Mouse (Mus musculus) erythroid progenitor cell, adult 5-6 weeks (primary cell): ENCODE data around the gene Tbc1d1. TPM values are rescaled to one million over a fixed set of nuclear protein-coding genes. Genes with fewer than 3 reads are reported as not detected.
A peak's percentile ranks its signal among the peaks of the same experiment; 100 is the strongest.

ENCODE experiments used
- ATAC-seq: replicated peaks from 2 replicates; pipeline ENCODE4 v1.8.0; 2016; ENCODE audit warnings: moderate number of reproducible peaks, mild to moderate bottlenecking, moderate TSS enrichment, inconsistent platforms; ENCODE audit not compliant: poor library complexity, low FRiP score, severe bottlenecking
- total RNA-seq, 2 experiments: library from RNA; stranded (forward) in 1 of 2; stranded (reverse) in 1 of 2; fragments of 150-400 nt in 1 of 2; fragments of 186-747, 209-891 nt in 1 of 2; gene quantifications; 2 replicates each; pipeline versions ENCODE4 v1.2.3 to v1.2.4; 2015 to 2017; ENCODE audit warnings: low replicate concordance in 2 of 2

Tbc1d1 gene
- total RNA-seq, 2 experiments from 2014 or later, result 5.7 to 15.1 TPM

- ATAC-seq, result no peak
Observed at GRCm38 (mm10) chr5:64266534-64266933, 110.4 kb downstream of the Tbc1d1 start.

- no peak for ATAC-seq
Observed at GRCm38 (mm10) chr5:64267279-64267678, 111.2 kb downstream of the Tbc1d1 start.

GRCm38 (mm10) chr5:64269669-64270068, 113.6 kb downstream of the Tbc1d1 start:
- no peak for ATAC-seq

GRCm38 (mm10) chr5:64273517-64273916, 117.4 kb downstream of the Tbc1d1 start:
- ATAC-seq, result no peak

- ATAC-seq, result no peak
Observed at GRCm38 (mm10) chr5:64274296-64274695, 118.2 kb downstream of the Tbc1d1 start.

GRCm38 (mm10) chr5:64274738-64275451, 118.8 kb downstream of the Tbc1d1 start:
- ATAC-seq, result no peak

- no peak for ATAC-seq
Observed at GRCm38 (mm10) chr5:64277646-64278191, 121.6 kb downstream of the Tbc1d1 start.

- ATAC-seq, result no peak
Observed at GRCm38 (mm10) chr5:64279668-64280067, 123.6 kb downstream of the Tbc1d1 start.

- no peak for ATAC-seq
Observed at GRCm38 (mm10) chr5:64280191-64280590, 124.1 kb downstream of the Tbc1d1 start.

- no peak for ATAC-seq
Observed at GRCm38 (mm10) chr5:64280613-64281012, 124.5 kb downstream of the Tbc1d1 start.

GRCm38 (mm10) chr5:64281674-64282073, 125.6 kb downstream of the Tbc1d1 start:
- ATAC-seq, result no peak

GRCm38 (mm10) chr5:64282594-64282993, 126.5 kb downstream of the Tbc1d1 start:
- ATAC-seq, result no peak

GRCm38 (mm10) chr5:64285289-64285688, 129.2 kb downstream of the Tbc1d1 start:
- no peak for ATAC-seq

- no peak for ATAC-seq
Observed at GRCm38 (mm10) chr5:64285851-64286250, 129.7 kb downstream of the Tbc1d1 start.

GRCm38 (mm10) chr5:64287287-64287686, 131.2 kb downstream of the Tbc1d1 start:
- no peak for ATAC-seq

GRCm38 (mm10) chr5:64288031-64288928, 132.2 kb downstream of the Tbc1d1 start:
- no peak for ATAC-seq

- 0 out of 2 replicates have a peak, but pooled peaks have one; percentile 65 for ATAC-seq
Observed at GRCm38 (mm10) chr5:64289202-64290060, 133.3 kb downstream of the Tbc1d1 start.

GRCm38 (mm10) chr5:64290061-64290345, 133.9 kb downstream of the Tbc1d1 start:
- no peak for ATAC-seq

- no peak for ATAC-seq
Observed at GRCm38 (mm10) chr5:64291657-64292056, 135.6 kb downstream of the Tbc1d1 start.

GRCm38 (mm10) chr5:64295621-64296020, 139.5 kb downstream of the Tbc1d1 start:
- ATAC-seq, result no peak
